Mouse (Mus musculus) neural tube, embryonic 15.5 days (tissue): Measurements from ENCODE around the gene 1600014C23Rik. TPM values are rescaled to one million over a fixed set of nuclear protein-coding genes. Genes with fewer than 3 reads are reported as not detected.

Experiments
- ATAC-seq: fragments of 200-750 bp; cut with Nextera tagmentation; 2 replicates; pipeline ENCODE4 v1.8.0; 2017; ENCODE audit warnings: mild to moderate bottlenecking, moderate TSS enrichment, moderate library complexity; ENCODE audit not compliant: low FRiP score
- H3K27ac ChIP-seq: fragments of 300-500 bp; sonication (generic); replicated peaks from 2 replicates; pipeline ENCODE4 v1.5.1; 2015; ENCODE audit warnings: mild to moderate bottlenecking, inconsistent platforms
- H3K27me3 ChIP-seq: fragments of 300-500 bp; sonication (generic); replicated peaks from 2 replicates; pipeline ENCODE4 v1.6.1; 2015; ENCODE audit warnings: inconsistent platforms
- H3K36me3 ChIP-seq: fragments of 300-500 bp; sonication (generic); 2 replicates; pipeline ENCODE4 v1.6.1; 2015; ENCODE audit warnings: inconsistent platforms
- H3K4me1 ChIP-seq: fragments of 300-500 bp; sonication (generic); 2 replicates; pipeline ENCODE4 v1.6.1; 2015; ENCODE audit warnings: inconsistent platforms
- H3K4me2 ChIP-seq: fragments of 300-500 bp; sonication (generic); 2 replicates; pipeline ENCODE4 v1.6.1; 2015; ENCODE audit warnings: inconsistent platforms, mild to moderate bottlenecking, moderate library complexity
- H3K4me3 ChIP-seq: fragments of 300-500 bp; sonication (generic); replicated peaks from 2 replicates; pipeline ENCODE4 v1.5.1; 2015; ENCODE audit warnings: mild to moderate bottlenecking, inconsistent platforms
- H3K9ac ChIP-seq: fragments of 300-500 bp; sonication (generic); replicated peaks from 2 replicates; pipeline ENCODE4 v1.6.1; 2015; ENCODE audit warnings: mild to moderate bottlenecking, inconsistent platforms
- H3K9me3 ChIP-seq: fragments of 300-500 bp; sonication (generic); replicated peaks from 2 replicates; pipeline ENCODE4 v1.6.1; 2016; ENCODE audit warnings: inconsistent platforms
- WGBS: fragments of 180-500 bp; shearing (Covaris S2); methylation state at CpG from one replicate; pipeline ENCODE4 v1.1.7; 2015; ENCODE audit warnings: mixed read lengths; 5-methylcytosine and 5-hydroxymethylcytosine counted together
- polyA plus RNA-seq: library from polyadenylated mRNA; unstranded; fragments of >200 nt; fragmentation: Nextera tagmentation; extraction: Ambion mirVana; gene quantifications from 2 replicates; pipeline ENCODE4 v1.2.1, GENCODE M21; 2015

1600014C23Rik gene
- polyA plus RNA-seq, 1 experiment from 2014 or later: not detected

- Histone ChIP-seq H3K27ac (no peak overlapping the region), H3K4me1 (peaks cover 2% of the 10 kb centered on the region; the same call in 1 of the 2 replicates), H3K4me3 (no peak overlapping the region), H3K36me3 (peaks cover 16% of the 10 kb centered on the region), H3K9me3 (no peaks in the 10 kb centered on the region), H3K27me3 (no peaks in the 10 kb centered on the region), H3K9ac (no peak overlapping the region), H3K4me2 (no peak overlapping the region)
- ATAC-seq: no peak
- 92% methylated on average over 6 of the region's 6 CpGs for WGBS
Measured at GRCm38 (mm10) chr17:45698368-45698767, 35.3 kb downstream of the 1600014C23Rik start.

GRCm38 (mm10) chr17:45696981-45697380 is 36.7 kb downstream of the 1600014C23Rik start:
- ATAC-seq: no peak
- WGBS: 91% methylated on average over 9 of the region's 9 CpGs
- no peaks in the 10 kb centered on the region for H3K27me3 ChIP-seq

GRCm38 (mm10) chr17:45695227-45696120 is 38.2 kb downstream of the 1600014C23Rik start:
- 83% methylated on average over 23 of the region's 23 CpGs for WGBS
- H3K9ac ChIP-seq: no peak overlapping the region

More at GRCm38 (mm10) chr17:45696981-45697380, 36.7 kb downstream of the 1600014C23Rik start:
- H3K9ac ChIP-seq: no peak overlapping the region
- no peak overlapping the region for H3K27ac ChIP-seq
- peaks cover 2% of the 10 kb centered on the region; the same call in 1 of the 2 replicates for H3K4me1 ChIP-seq
- H3K36me3 ChIP-seq: peaks cover 16% of the 10 kb centered on the region
- H3K9me3 ChIP-seq: no peaks in the 10 kb centered on the region
- no peak overlapping the region for H3K4me2 ChIP-seq
- H3K4me3 ChIP-seq: no peak overlapping the region

GRCm38 (mm10) chr17:45693812-45694565 is 39.7 kb downstream of the 1600014C23Rik start:
- WGBS: 87% methylated on average over 18 of the region's 18 CpGs
- Histone ChIP-seq H3K27ac (no peak overlapping the region), H3K4me2 (no peak overlapping the region), H3K27me3 (no peaks in the 10 kb centered on the region), H3K9me3 (no peaks in the 10 kb centered on the region), H3K9ac (no peak overlapping the region), H3K4me1 (peaks cover 2% of the 10 kb centered on the region; the same call in 1 of the 2 replicates), H3K4me3 (no peak overlapping the region), H3K36me3 (peaks cover 13% of the 10 kb centered on the region)
- no peak for ATAC-seq

More at GRCm38 (mm10) chr17:45695227-45696120, 38.2 kb downstream of the 1600014C23Rik start:
- no peaks in the 10 kb centered on the region for H3K27me3 ChIP-seq
- no peak overlapping the region for H3K27ac ChIP-seq
- peaks cover 2% of the 10 kb centered on the region; the same call in 1 of the 2 replicates for H3K4me1 ChIP-seq
- no peak overlapping the region for H3K4me3 ChIP-seq
- no peaks in the 10 kb centered on the region for H3K9me3 ChIP-seq
- no peak for ATAC-seq
- peaks cover 16% of the 10 kb centered on the region for H3K36me3 ChIP-seq
- no peak overlapping the region for H3K4me2 ChIP-seq

- Histone ChIP-seq H3K4me1 (peaks cover 10% of the 10 kb centered on the region), H3K4me2 (no peak overlapping the region), H3K9me3 (no peaks in the 10 kb centered on the region), H3K9ac (no peak overlapping the region), H3K27me3 (no peaks in the 10 kb centered on the region), H3K36me3 (peaks cover 4% of the 10 kb centered on the region; the same call in 1 of the 2 replicates), H3K4me3 (no peak overlapping the region), H3K27ac (no peak overlapping the region)
- 87% methylated on average over 5 of the region's 5 CpGs for WGBS
- ATAC-seq: no peak
Measured at GRCm38 (mm10) chr17:45692159-45692558, 41.5 kb downstream of the 1600014C23Rik start.

GRCm38 (mm10) chr17:45690044-45690443 is 43.6 kb downstream of the 1600014C23Rik start:
- no peaks in the 10 kb centered on the region for H3K36me3 ChIP-seq
- H3K4me1 ChIP-seq: peaks cover 17% of the 10 kb centered on the region
- ATAC-seq: no peak
- no peak overlapping the region for H3K4me3 ChIP-seq
- no peak overlapping the region for H3K4me2 ChIP-seq
- H3K9me3 ChIP-seq: no peaks in the 10 kb centered on the region
- no peak overlapping the region for H3K27ac ChIP-seq
- no peak overlapping the region for H3K9ac ChIP-seq
- WGBS: 93% methylated on average over 4 of the region's 4 CpGs
- no peaks in the 10 kb centered on the region for H3K27me3 ChIP-seq

GRCm38 (mm10) chr17:45689120-45689519 is 44.5 kb downstream of the 1600014C23Rik start:
- no peak overlapping the region for H3K4me3 ChIP-seq
- no peak for ATAC-seq
- no peaks in the 10 kb centered on the region for H3K9me3 ChIP-seq
- no peak overlapping the region for H3K9ac ChIP-seq
- peaks cover 27% of the 10 kb centered on the region for H3K4me1 ChIP-seq
- no peak overlapping the region for H3K4me2 ChIP-seq
- no peak overlapping the region for H3K27ac ChIP-seq
- 87% methylated on average over 9 of the region's 9 CpGs for WGBS
- no peaks in the 10 kb centered on the region for H3K27me3 ChIP-seq
- H3K36me3 ChIP-seq: no peaks in the 10 kb centered on the region

GRCm38 (mm10) chr17:45686716-45687115 is 46.9 kb downstream of the 1600014C23Rik start, which contains the start of gene Tmem63b:
Gene Tmem63b (minus strand): TSS chr17:45686905.
- H3K9me3 ChIP-seq: no peaks in the 10 kb centered on the region
- H3K36me3 ChIP-seq: no peaks in the 10 kb centered on the region
- peak within 1 kb of the TSS; percentile 93 for H3K9ac ChIP-seq
- H3K4me1 ChIP-seq: peaks cover 34% of the 10 kb centered on the region
- peak within 1 kb of the TSS; percentile 76 for H3K4me2 ChIP-seq
- peak; percentile 2; the same call in 1 of the 2 replicates for ATAC-seq
- H3K27ac ChIP-seq: peak within 1 kb of the TSS; percentile 93
- WGBS: 8% methylated on average over 12 of the region's 12 CpGs
- no peaks in the 10 kb centered on the region for H3K27me3 ChIP-seq
- H3K4me3 ChIP-seq: peak within 1 kb of the TSS; percentile 96

- H3K27ac ChIP-seq: peak within 1 kb of the TSS; percentile 93
- peaks cover 35% of the 10 kb centered on the region for H3K4me1 ChIP-seq
- peak within 1 kb of the TSS; percentile 96 for H3K4me3 ChIP-seq
- H3K9ac ChIP-seq: peak within 1 kb of the TSS; percentile 93
- H3K36me3 ChIP-seq: no peaks in the 10 kb centered on the region
- peak; percentile 89 for ATAC-seq
- H3K27me3 ChIP-seq: no peaks in the 10 kb centered on the region
- under 1% methylated on average over 29 of the region's 50 CpGs for WGBS
- peak within 1 kb of the TSS; percentile 76 for H3K4me2 ChIP-seq
- H3K9me3 ChIP-seq: no peaks in the 10 kb centered on the region
Measured at GRCm38 (mm10) chr17:45686093-45686619, 47.5 kb downstream of the 1600014C23Rik start, which contains the start of gene Mrpl14. Gene Mrpl14 (plus strand): TSS chr17:45686322.

GRCm38 (mm10) chr17:45685171-45686092 is 48.2 kb downstream of the 1600014C23Rik start:
- Histone ChIP-seq H3K4me1 (peaks cover 42% of the 10 kb centered on the region), H3K4me3 (peak overlapping the region; percentile 96), H3K9ac (peak overlapping the region; percentile 93), H3K9me3 (no peaks in the 10 kb centered on the region), H3K27ac (peak overlapping the region; percentile 93), H3K36me3 (no peaks in the 10 kb centered on the region), H3K4me2 (peak overlapping the region; percentile 74), H3K27me3 (no peaks in the 10 kb centered on the region)
- peak; percentile 46 for ATAC-seq
- WGBS: 1% methylated on average over 57 of the region's 58 CpGs
